Mouse (Mus musculus) heart, adult 9 months (tissue): ENCODE results near the gene Sult2a2.
"Not testable (repeated sequence)": the region's sequence is repeated elsewhere in the genome, so short reads cannot be mapped to it uniquely, and the experiment has no call there.

Experiments
- DNase-seq, 2 experiments: peaks; one replicate each; pipeline ENCODE4 v3.0.0; 2022; ENCODE audit warnings: low spot score in 2 of 2

Gene Sult2a2

DNA sequence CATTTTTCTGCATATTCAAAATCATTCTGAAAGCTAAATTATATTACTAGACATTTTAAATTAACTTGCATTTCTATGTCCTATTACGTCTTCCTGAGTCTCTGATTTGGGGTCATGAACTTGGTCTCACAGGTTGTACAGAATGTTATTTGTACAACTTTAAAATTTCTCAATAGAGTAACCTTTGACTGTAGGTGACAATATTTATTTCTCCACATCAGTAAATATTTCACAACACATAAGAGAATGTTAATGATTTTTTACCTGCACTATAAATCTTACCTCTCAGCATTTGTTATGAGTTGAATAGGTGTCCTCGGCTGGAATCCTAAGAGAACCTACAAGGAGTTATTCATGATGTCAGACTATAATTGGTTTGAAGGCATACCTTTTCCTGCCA, at the start of gene Sult2a2:
Sult2a2 (plus strand) TSS at position 301 of the 400 bp plus-strand sequence.
- not testable (repeated sequence) for DNase-seq

DNA sequence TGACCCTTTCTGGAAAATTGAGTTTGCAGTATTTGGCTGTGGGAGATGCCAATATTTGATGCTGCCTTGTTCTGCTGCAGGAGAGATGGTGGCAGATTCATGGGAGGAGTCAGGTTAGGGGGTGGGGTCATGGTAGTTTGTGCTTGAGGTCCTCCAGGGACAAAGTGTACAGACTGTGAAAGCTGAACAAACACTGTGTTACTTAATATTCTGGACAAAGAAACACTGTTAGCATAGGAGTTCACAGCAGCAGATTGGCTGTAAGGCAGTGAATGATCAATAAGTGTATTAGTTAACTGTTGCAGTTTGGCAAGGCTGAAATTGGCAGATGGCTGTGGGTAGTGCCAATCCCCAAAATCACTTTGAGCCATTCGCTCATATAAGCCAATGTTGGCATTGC, 80.6 kb downstream of the Sult2a2 start:
- DNase-seq = no peak
